Mouse (Mus musculus): ENCODE results near the gene B430306N03Rik.
A peak's percentile ranks its signal among the peaks of the same experiment; 100 is the strongest.

The B430306N03Rik gene

DNA sequence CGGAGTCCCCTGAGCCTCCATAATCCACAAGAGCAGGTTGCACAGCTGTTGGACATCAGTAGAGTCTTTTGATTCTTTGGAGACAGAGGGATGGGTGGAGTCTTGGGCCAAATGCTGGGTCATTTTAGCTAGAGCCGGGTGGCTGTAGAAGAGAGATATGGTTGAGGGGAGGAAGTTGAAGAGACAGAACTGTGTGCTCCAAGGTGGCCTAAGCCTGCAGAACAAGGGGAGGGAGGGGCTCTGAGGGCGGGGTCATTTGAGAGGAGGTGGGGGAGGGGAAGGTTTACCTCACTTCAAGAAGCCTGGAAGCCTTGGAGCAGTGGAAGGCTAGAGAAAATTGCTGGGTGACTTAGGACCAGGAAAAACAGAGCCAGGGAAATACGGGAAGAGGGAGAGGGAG, 16.7 kb upstream of the B430306N03Rik start, which contains the start of gene Treml2:
Treml2 (plus strand) TSS at position 296 of the 400 bp plus-strand sequence.
- TF ChIP-seq NANOG (IDR thresholded peaks at IDR 0.05; ENCODE audit: borderline replicate concordance, low read length) = no peak
- H3K4me1 ChIP-seq (replicated peaks; ENCODE audit: low read depth, low read length) = peaks cover 55% of the 10 kb centered on the region
- no peaks in the 10 kb centered on the region for H3K27me3 ChIP-seq (ENCODE audit: insufficient read depth, low read length)
- H3K9me3 ChIP-seq (ENCODE audit: low read length) = no peaks in the 10 kb centered on the region
- no peaks in the 10 kb centered on the region for H3K36me3 ChIP-seq (ENCODE audit: insufficient read depth, low read length)
- H3K4me3 ChIP-seq (replicated peaks; ENCODE audit: low read length) = 0 out of 2 replicates have a peak within 1 kb of the TSS, but pooled peaks have one; percentile 10

DNA sequence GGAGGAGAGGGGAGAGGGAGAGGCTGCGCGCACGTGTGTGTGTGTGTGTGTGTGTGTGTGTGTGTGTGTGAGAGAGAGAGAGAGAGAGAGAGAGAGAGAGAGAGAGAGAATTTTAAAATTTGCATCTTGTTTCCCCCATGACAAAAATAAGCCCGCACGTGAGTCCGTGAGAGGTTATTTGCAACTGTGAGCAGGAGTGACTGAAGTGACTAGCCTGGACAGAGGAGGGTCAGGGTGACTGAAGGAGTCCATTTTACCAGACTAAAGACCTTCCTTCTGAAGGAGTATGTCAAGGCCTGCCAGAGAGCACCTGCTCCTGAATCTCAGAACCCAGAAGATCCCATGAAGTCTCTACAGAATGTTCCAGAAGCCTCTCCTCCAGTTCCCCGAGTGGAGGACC, 16.2 kb upstream of the B430306N03Rik start:
- H3K9me3 ChIP-seq (ENCODE audit: low read length) = no peaks in the 10 kb centered on the region
- peaks cover 55% of the 10 kb centered on the region for H3K4me1 ChIP-seq (replicated peaks; ENCODE audit: low read depth, low read length)
- 0 out of 2 replicates have a peak overlapping the region, but pooled peaks have one; percentile 10 for H3K4me3 ChIP-seq (replicated peaks; ENCODE audit: low read length)
- TF ChIP-seq POU5F1 (IDR thresholded peaks at IDR 0.05; ENCODE audit: borderline replicate concordance, low read length) = no peak
- no peak for TF ChIP-seq NANOG (IDR thresholded peaks at IDR 0.05; ENCODE audit: borderline replicate concordance, low read length)
- no peak for TF ChIP-seq CTCF (conservative IDR thresholded peaks at IDR 0.05; ENCODE audit: low read length)
- no peaks in the 10 kb centered on the region for H3K36me3 ChIP-seq (ENCODE audit: insufficient read depth, low read length)
- H3K27me3 ChIP-seq (ENCODE audit: insufficient read depth, low read length) = no peaks in the 10 kb centered on the region

DNA sequence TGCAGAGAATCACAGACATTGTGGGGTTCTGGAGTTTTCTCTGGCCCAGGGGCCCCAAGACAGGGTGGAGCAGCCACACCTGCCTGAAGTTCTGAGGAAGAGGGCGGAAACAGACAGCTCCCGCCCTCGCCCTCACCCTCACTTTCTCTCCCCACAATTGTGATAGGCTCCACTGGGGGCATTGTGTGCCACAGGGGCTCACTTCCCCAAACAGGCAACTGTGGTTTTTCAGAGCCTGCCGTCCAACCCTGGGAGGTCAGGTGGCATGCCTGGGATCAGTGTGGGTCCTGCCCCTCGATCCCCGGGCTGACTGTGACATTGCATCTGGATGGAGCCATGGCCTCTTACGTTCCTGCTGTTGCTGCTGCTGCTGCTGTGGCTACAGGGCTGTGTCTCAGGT, 15.7 kb upstream of the B430306N03Rik start:
- Histone ChIP-seq H3K36me3 (ENCODE audit: insufficient read depth, low read length) (no peaks in the 10 kb centered on the region), H3K4me3 (replicated peaks; ENCODE audit: low read length) (0 out of 2 replicates have a peak overlapping the region, but pooled peaks have one; percentile 10), H3K4me1 (replicated peaks; ENCODE audit: low read depth, low read length) (peaks cover 55% of the 10 kb centered on the region), H3K27me3 (ENCODE audit: insufficient read depth, low read length) (no peaks in the 10 kb centered on the region), H3K9me3 (ENCODE audit: low read length) (no peaks in the 10 kb centered on the region)
- TF ChIP-seq CTCF (conservative IDR thresholded peaks at IDR 0.05; ENCODE audit: low read length) (no peak), POU5F1 (IDR thresholded peaks at IDR 0.05; ENCODE audit: borderline replicate concordance, low read length) (no peak), NANOG (IDR thresholded peaks at IDR 0.05; ENCODE audit: borderline replicate concordance, low read length) (no peak)

DNA sequence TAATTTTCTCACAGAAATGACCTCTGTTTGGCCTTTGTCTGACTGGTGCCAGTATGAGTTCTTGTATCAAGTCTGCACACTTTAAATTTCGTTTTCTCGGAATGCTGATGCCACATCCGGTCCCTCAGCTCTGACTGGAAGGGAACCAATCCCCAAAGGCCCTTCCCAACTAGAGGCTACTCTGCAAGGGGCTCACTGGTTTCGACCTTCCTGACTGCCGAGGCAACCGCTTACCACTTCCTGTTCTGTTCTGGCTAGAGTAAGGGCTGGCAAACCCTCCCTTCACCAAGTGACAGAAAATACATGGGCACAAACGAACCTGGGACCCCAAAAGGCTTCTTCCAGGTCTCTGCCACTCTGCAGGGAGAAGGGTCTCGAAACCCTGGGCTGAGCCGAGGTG, 15.1 kb upstream of the B430306N03Rik start:
- H3K4me3 ChIP-seq (replicated peaks; ENCODE audit: low read length) = 0 out of 2 replicates have a peak overlapping the region, but pooled peaks have one; percentile 10
- H3K9me3 ChIP-seq (ENCODE audit: low read length) = no peaks in the 10 kb centered on the region
- TF ChIP-seq POU5F1 (IDR thresholded peaks at IDR 0.05; ENCODE audit: borderline replicate concordance, low read length) (no peak), NANOG (IDR thresholded peaks at IDR 0.05; ENCODE audit: borderline replicate concordance, low read length) (no peak), CTCF (conservative IDR thresholded peaks at IDR 0.05; ENCODE audit: low read length) (no peak)
- H3K27me3 ChIP-seq (ENCODE audit: insufficient read depth, low read length) = no peaks in the 10 kb centered on the region
- no peaks in the 10 kb centered on the region for H3K36me3 ChIP-seq (ENCODE audit: insufficient read depth, low read length)
- H3K4me1 ChIP-seq (replicated peaks; ENCODE audit: low read depth, low read length) = peaks cover 50% of the 10 kb centered on the region

DNA sequence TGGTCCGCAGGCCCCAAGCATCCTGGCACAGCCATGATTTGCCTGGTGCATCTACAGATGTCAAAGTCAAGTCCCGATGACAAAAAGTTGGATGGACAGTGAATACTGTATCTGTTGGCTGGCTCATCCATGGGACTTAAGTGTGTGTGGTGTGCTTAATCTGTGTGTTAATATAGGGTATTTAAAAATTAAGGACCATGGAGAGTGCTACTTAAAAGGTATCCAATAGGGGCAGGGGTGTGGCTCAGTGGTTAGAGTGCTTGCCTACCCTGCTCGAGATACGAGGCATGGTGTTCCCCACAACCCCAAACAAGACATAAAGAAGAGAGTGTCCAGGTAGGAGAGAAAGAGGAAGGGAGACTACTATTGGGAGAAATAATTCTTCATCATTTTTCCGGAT, 14.1 kb upstream of the B430306N03Rik start:
- no peaks in the 10 kb centered on the region for H3K9me3 ChIP-seq (ENCODE audit: low read length)
- no peak for TF ChIP-seq NANOG (IDR thresholded peaks at IDR 0.05; ENCODE audit: borderline replicate concordance, low read length)
- no peak for TF ChIP-seq CTCF (conservative IDR thresholded peaks at IDR 0.05; ENCODE audit: low read length)
- TF ChIP-seq POU5F1 (IDR thresholded peaks at IDR 0.05; ENCODE audit: borderline replicate concordance, low read length) = no peak
- no peaks in the 10 kb centered on the region for H3K27me3 ChIP-seq (ENCODE audit: insufficient read depth, low read length)
- H3K4me1 ChIP-seq (replicated peaks; ENCODE audit: low read depth, low read length) = peaks cover 43% of the 10 kb centered on the region
- H3K36me3 ChIP-seq (ENCODE audit: insufficient read depth, low read length) = no peaks in the 10 kb centered on the region
- no peak overlapping the region for H3K4me3 ChIP-seq (replicated peaks; ENCODE audit: low read length)

DNA sequence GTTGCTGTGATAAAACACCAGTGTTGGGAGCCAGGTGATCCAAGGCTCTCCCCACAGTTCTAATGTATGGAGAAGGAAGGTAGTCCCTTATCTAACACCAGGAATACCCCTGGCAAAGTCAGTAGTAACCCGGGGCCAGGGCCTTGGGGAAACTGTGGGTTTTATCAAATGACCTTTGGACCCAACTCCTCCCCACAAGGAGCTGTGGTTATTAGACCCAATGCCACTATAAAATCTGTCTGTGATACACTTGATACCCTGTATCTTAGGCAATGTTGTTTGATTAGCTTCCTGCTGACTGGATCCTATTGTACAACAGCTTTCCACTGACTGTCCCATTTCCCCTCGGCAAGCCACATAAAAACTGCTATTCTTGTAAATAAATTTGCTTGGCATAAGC, 3.8 kb upstream of the B430306N03Rik start:
- Histone ChIP-seq H3K4me1 (replicated peaks; ENCODE audit: low read depth, low read length) (no peaks in the 10 kb centered on the region), H3K36me3 (ENCODE audit: insufficient read depth, low read length) (no peaks in the 10 kb centered on the region), H3K27me3 (ENCODE audit: insufficient read depth, low read length) (peaks cover 4% of the 10 kb centered on the region; the same call in 1 of the 2 replicates), H3K4me3 (replicated peaks; ENCODE audit: low read length) (no peak overlapping the region), H3K9me3 (ENCODE audit: low read length) (no peaks in the 10 kb centered on the region)
- TF ChIP-seq NANOG (IDR thresholded peaks at IDR 0.05; ENCODE audit: borderline replicate concordance, low read length) = no peak
- TF ChIP-seq CTCF (conservative IDR thresholded peaks at IDR 0.05; ENCODE audit: low read length) = no peak
- no peak for TF ChIP-seq POU5F1 (IDR thresholded peaks at IDR 0.05; ENCODE audit: borderline replicate concordance, low read length)

DNA sequence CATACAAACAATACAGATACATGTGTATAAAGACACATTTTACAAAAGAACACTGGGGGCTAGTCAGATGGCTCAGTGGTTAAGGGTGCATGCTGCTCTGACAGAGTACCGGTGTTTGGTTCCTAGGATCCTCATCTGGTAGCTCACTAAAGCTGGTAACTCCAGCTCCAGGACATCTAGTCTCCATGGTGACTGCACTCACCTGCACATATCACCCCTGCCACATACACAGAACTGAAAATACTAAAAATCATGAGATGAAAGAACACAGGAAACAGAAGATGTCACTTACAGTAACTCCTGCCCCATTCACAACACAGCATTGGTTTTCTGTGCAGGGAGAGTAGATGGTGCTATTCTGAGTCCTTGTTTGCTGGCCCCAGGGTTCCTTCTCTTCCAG, 2.7 kb downstream of the B430306N03Rik start:
- Histone ChIP-seq H3K27me3 (ENCODE audit: insufficient read depth, low read length) (peaks cover 4% of the 10 kb centered on the region), H3K4me1 (replicated peaks; ENCODE audit: low read depth, low read length) (peaks cover 11% of the 10 kb centered on the region), H3K9me3 (ENCODE audit: low read length) (no peaks in the 10 kb centered on the region), H3K4me3 (replicated peaks; ENCODE audit: low read length) (no peak overlapping the region), H3K36me3 (ENCODE audit: insufficient read depth, low read length) (no peaks in the 10 kb centered on the region)
- TF ChIP-seq CTCF (conservative IDR thresholded peaks at IDR 0.05; ENCODE audit: low read length) (no peak), NANOG (IDR thresholded peaks at IDR 0.05; ENCODE audit: borderline replicate concordance, low read length) (no peak), POU5F1 (IDR thresholded peaks at IDR 0.05; ENCODE audit: borderline replicate concordance, low read length) (no peak)

DNA sequence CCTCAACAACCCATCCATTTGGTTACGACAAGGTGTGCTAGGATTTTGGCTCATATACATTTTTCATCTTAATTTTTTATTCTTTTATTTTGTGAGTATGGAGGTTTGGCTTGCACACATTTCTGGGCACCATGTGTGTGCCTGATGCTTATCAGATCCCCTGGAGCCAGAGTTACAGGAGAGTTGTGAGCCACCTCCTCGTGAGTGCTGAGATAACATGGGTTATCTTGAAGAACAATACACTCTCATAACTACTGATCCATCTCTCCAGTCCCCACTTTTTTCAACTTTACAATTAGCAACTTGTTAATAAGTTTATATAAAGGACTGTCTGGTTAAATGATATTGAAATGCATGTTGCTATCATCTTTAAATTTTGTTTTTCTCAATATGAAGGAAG, 5.3 kb downstream of the B430306N03Rik start:
- TF ChIP-seq CTCF (conservative IDR thresholded peaks at IDR 0.05; ENCODE audit: low read length) = no peak
- TF ChIP-seq POU5F1 (IDR thresholded peaks at IDR 0.05; ENCODE audit: borderline replicate concordance, low read length) = no peak
- no peak for TF ChIP-seq NANOG (IDR thresholded peaks at IDR 0.05; ENCODE audit: borderline replicate concordance, low read length)
- H3K4me3 ChIP-seq (replicated peaks; ENCODE audit: low read length) = no peak overlapping the region
- H3K4me1 ChIP-seq (replicated peaks; ENCODE audit: low read depth, low read length) = peaks cover 24% of the 10 kb centered on the region

DNA sequence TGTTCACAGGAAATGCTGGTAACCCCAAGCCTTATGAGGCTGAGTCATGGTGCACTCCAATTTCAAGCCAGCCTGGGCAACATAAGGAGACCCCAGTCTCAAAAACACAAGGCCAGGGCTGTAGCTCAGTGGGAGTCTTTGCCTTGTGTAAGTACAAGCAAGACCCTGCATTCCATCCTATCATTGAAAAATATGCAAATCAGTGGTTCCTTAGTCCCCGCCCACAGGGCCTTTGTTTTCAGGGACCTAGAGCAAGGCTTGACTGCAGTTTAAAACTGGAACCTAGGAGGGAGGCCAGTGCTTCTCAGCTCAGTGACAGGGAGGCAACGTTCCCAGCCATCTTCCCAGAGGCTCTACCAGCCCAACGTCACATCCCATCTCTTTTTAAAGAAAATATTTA, 7.3 kb downstream of the B430306N03Rik start:
- no peaks in the 10 kb centered on the region for H3K36me3 ChIP-seq (ENCODE audit: insufficient read depth, low read length)
- H3K4me3 ChIP-seq (replicated peaks; ENCODE audit: low read length) = no peak overlapping the region
- peaks cover 24% of the 10 kb centered on the region for H3K4me1 ChIP-seq (replicated peaks; ENCODE audit: low read depth, low read length)
- TF ChIP-seq NANOG (IDR thresholded peaks at IDR 0.05; ENCODE audit: borderline replicate concordance, low read length) (no peak), CTCF (conservative IDR thresholded peaks at IDR 0.05; ENCODE audit: low read length) (no peak), POU5F1 (IDR thresholded peaks at IDR 0.05; ENCODE audit: borderline replicate concordance, low read length) (no peak)
- no peaks in the 10 kb centered on the region for H3K9me3 ChIP-seq (ENCODE audit: low read length)
- H3K27me3 ChIP-seq (ENCODE audit: insufficient read depth, low read length) = no peaks in the 10 kb centered on the region

More for the DNA sequence above, 5.3 kb downstream of the B430306N03Rik start:
- H3K9me3 ChIP-seq (ENCODE audit: low read length) = no peaks in the 10 kb centered on the region
- H3K36me3 ChIP-seq (ENCODE audit: insufficient read depth, low read length) = no peaks in the 10 kb centered on the region
- H3K27me3 ChIP-seq (ENCODE audit: insufficient read depth, low read length) = peaks cover 4% of the 10 kb centered on the region
